Mouse (Mus musculus): Measurements from ENCODE around the gene Bckdhb.
"Not testable (repeated sequence)": the region's sequence is repeated elsewhere in the genome, so short reads cannot be mapped to it uniquely, and the experiment has no call there.

Bckdhb gene

GRCm38 (mm10) chr9:83963296-83963695 lies 38.4 kb downstream of the Bckdhb start:
- DNase-seq (ENCODE audit: low spot score) = no peak

- no peak for DNase-seq (ENCODE audit: low spot score)
These were observed 39.4 kb downstream of the Bckdhb start for GRCm38 (mm10) chr9:83964376-83964775.

GRCm38 (mm10) chr9:83967439-83968050 lies 42.6 kb downstream of the Bckdhb start:
- no peak for DNase-seq (ENCODE audit: low spot score)

- DNase-seq (ENCODE audit: low spot score) = no peak
These were observed 44.4 kb downstream of the Bckdhb start for GRCm38 (mm10) chr9:83969326-83969725.

GRCm38 (mm10) chr9:83973467-83973866 lies 48.5 kb downstream of the Bckdhb start:
- DNase-seq (ENCODE audit: low spot score) = no peak

- no peak for DNase-seq (ENCODE audit: low spot score)
These were observed 50.9 kb downstream of the Bckdhb start for GRCm38 (mm10) chr9:83975811-83976210.

GRCm38 (mm10) chr9:83981234-83981633 lies 56.3 kb downstream of the Bckdhb start:
- no peak for DNase-seq (ENCODE audit: low spot score)

GRCm38 (mm10) chr9:84008961-84009360 lies 84.0 kb downstream of the Bckdhb start:
- no peak for DNase-seq (ENCODE audit: low spot score)

GRCm38 (mm10) chr9:84011146-84011545 lies 86.2 kb downstream of the Bckdhb start:
- no peak for DNase-seq (ENCODE audit: low spot score)

GRCm38 (mm10) chr9:84018141-84018540 lies 93.2 kb downstream of the Bckdhb start:
- DNase-seq (ENCODE audit: low spot score) = not testable (repeated sequence)

GRCm38 (mm10) chr9:84019627-84020026 lies 94.7 kb downstream of the Bckdhb start:
- DNase-seq (ENCODE audit: low spot score) = no peak

GRCm38 (mm10) chr9:84021189-84021588 lies 96.2 kb downstream of the Bckdhb start:
- DNase-seq (ENCODE audit: low spot score) = no peak

- DNase-seq (ENCODE audit: low spot score) = no peak
These were observed 103.2 kb downstream of the Bckdhb start for GRCm38 (mm10) chr9:84028120-84028519.

GRCm38 (mm10) chr9:84030691-84031290 lies 105.8 kb downstream of the Bckdhb start:
- DNase-seq (ENCODE audit: low spot score) = no peak

- DNase-seq (ENCODE audit: low spot score) = no peak
These were observed 106.5 kb downstream of the Bckdhb start for GRCm38 (mm10) chr9:84031406-84031805.

- DNase-seq (ENCODE audit: low spot score) = no peak
These were observed 107.9 kb downstream of the Bckdhb start for GRCm38 (mm10) chr9:84032669-84033341.

- DNase-seq (ENCODE audit: low spot score) = no peak
These were observed 111.1 kb downstream of the Bckdhb start for GRCm38 (mm10) chr9:84036046-84036445.

GRCm38 (mm10) chr9:84037224-84037623 lies 112.3 kb downstream of the Bckdhb start:
- no peak for DNase-seq (ENCODE audit: low spot score)

GRCm38 (mm10) chr9:84038946-84039345 lies 114.0 kb downstream of the Bckdhb start:
- DNase-seq (ENCODE audit: low spot score) = no peak

- no peak for DNase-seq (ENCODE audit: low spot score)
These were observed 115.4 kb downstream of the Bckdhb start for GRCm38 (mm10) chr9:84040376-84040775.

- DNase-seq (ENCODE audit: low spot score) = no peak
These were observed 116.8 kb downstream of the Bckdhb start for GRCm38 (mm10) chr9:84041631-84042277.

GRCm38 (mm10) chr9:84042539-84042938 lies 117.6 kb downstream of the Bckdhb start:
- no peak for DNase-seq (ENCODE audit: low spot score)

- DNase-seq (ENCODE audit: low spot score) = no peak
These were observed 119.2 kb downstream of the Bckdhb start for GRCm38 (mm10) chr9:84044136-84044535.
